Mouse (Mus musculus) small intestine, adult 2 months (tissue): ENCODE measurements around the gene Sipa1l3.

Source experiments
- CTCF ChIP-seq: fragments of 200-500 bp; IDR thresholded peaks from 2 replicates; pipeline ENCODE4 v1.5.1; 2012; ENCODE audit warnings: low read depth, mild to moderate bottlenecking, control low read depth, inconsistent platforms, low read length, moderate library complexity, mixed read lengths; ENCODE audit not compliant: insufficient replicate concordance, insufficient read length; ENCODE audit errors: extremely low read depth
- POLR2A ChIP-seq: fragments of 200-500 bp; IDR thresholded peaks from 2 replicates; pipeline ENCODE4 v1.6.1; 2012; ENCODE audit warnings: low read depth, mild to moderate bottlenecking, control low read depth, inconsistent platforms, low read length, moderate library complexity

- no peak for TF ChIP-seq CTCF
- no peak for TF ChIP-seq POLR2A
Measured at GRCm38 (mm10) chr7:29480590-29481344, 37.7 kb downstream of the Sipa1l3 start.
